Mouse (Mus musculus) hindbrain, embryonic 16.5 days (tissue): ENCODE measurements around the gene Sash1. TPM values are rescaled to one million over a fixed set of nuclear protein-coding genes. Genes with fewer than 3 reads are reported as not detected.

Source experiments
- ATAC-seq: fragments of 200-750 bp; cut with Nextera tagmentation; 2 replicates; pipeline ENCODE4 v1.8.0; 2017; ENCODE audit warnings: moderate TSS enrichment, moderate library complexity
- H3K27ac ChIP-seq: fragments of 300-500 bp; sonication (generic); 2 replicates; pipeline ENCODE4 v1.5.1; 2014; ENCODE audit warnings: low read depth, mild to moderate bottlenecking, control low read depth, low read length, moderate library complexity
- H3K27me3 ChIP-seq: fragments of 300-500 bp; sonication (generic); replicated peaks from 2 replicates; pipeline ENCODE4 v1.6.1; 2014; ENCODE audit warnings: low read length; ENCODE audit not compliant: control insufficient read depth, insufficient read depth
- H3K36me3 ChIP-seq: fragments of 300-500 bp; sonication (generic); 2 replicates; pipeline ENCODE4 v1.6.1; 2014; ENCODE audit warnings: mild to moderate bottlenecking, low read length, moderate library complexity, mixed read lengths; ENCODE audit not compliant: control insufficient read depth, insufficient read depth
- H3K4me1 ChIP-seq: fragments of 300-500 bp; sonication (generic); 2 replicates; pipeline ENCODE4 v1.6.1; 2014; ENCODE audit warnings: low read depth, low read length; ENCODE audit not compliant: control insufficient read depth, insufficient read depth
- H3K4me2 ChIP-seq: fragments of 300-500 bp; sonication (generic); 2 replicates; pipeline ENCODE4 v1.6.1; 2014; ENCODE audit warnings: mild to moderate bottlenecking, low read length, control low read depth, moderate library complexity
- H3K4me3 ChIP-seq: fragments of 300-500 bp; sonication (generic); 2 replicates; pipeline ENCODE4 v1.5.1; 2014; ENCODE audit warnings: mild to moderate bottlenecking, low read length, control low read depth, moderate library complexity
- H3K9ac ChIP-seq: fragments of 300-500 bp; sonication (generic); 2 replicates; pipeline ENCODE4 v1.6.1; 2014; ENCODE audit warnings: low read depth, mild to moderate bottlenecking, control low read depth, low read length, moderate library complexity
- H3K9me3 ChIP-seq: fragments of 300-500 bp; sonication (generic); 2 replicates; pipeline ENCODE4 v1.6.1; 2014; ENCODE audit warnings: mild to moderate bottlenecking, low read length, moderate library complexity; ENCODE audit not compliant: control insufficient read depth
- WGBS: fragments of 180-500 bp; shearing (Covaris S2); extraction: QIAGEN DNeasy Blood & Tissue Kit; methylation state at CpG from one replicate; pipeline ENCODE4 v1.1.7; 2014; 5-methylcytosine and 5-hydroxymethylcytosine counted together
- polyA plus RNA-seq: library from polyadenylated mRNA; unstranded; fragments of >200 nt; fragmentation: Nextera tagmentation; extraction: Ambion mirVana; gene quantifications from 2 replicates; pipeline ENCODE4 v1.2.1, GENCODE M21; 2015

Gene Sash1
- polyA plus RNA-seq, 1 experiment from 2014 or later: 4.2 TPM

GRCm38 (mm10) chr10:8797826-8798225 is 88.0 kb downstream of the Sash1 start:
- Histone ChIP-seq H3K9ac (no peak overlapping the region), H3K4me3 (no peak overlapping the region), H3K9me3 (no peaks in the 10 kb centered on the region), H3K27me3 (no peaks in the 10 kb centered on the region), H3K27ac (no peak overlapping the region), H3K4me1 (peaks cover 8% of the 10 kb centered on the region), H3K36me3 (no peaks in the 10 kb centered on the region), H3K4me2 (no peak overlapping the region)
- no peak for ATAC-seq
- 59% methylated on average over 6 of the region's 6 CpGs for whole genome bisulfite sequencing

GRCm38 (mm10) chr10:8795336-8795735 is 90.5 kb downstream of the Sash1 start:
- no peaks in the 10 kb centered on the region for H3K4me1 ChIP-seq
- 37% methylated on average over 7 of the region's 7 CpGs for WGBS
- H3K36me3 ChIP-seq: no peaks in the 10 kb centered on the region
- peak; percentile 50; the same call in 1 of the 2 replicates for ATAC-seq
- H3K9me3 ChIP-seq: no peaks in the 10 kb centered on the region
- H3K9ac ChIP-seq: no peak overlapping the region
- no peaks in the 10 kb centered on the region for H3K27me3 ChIP-seq
- H3K4me3 ChIP-seq: no peak overlapping the region
- no peak overlapping the region for H3K27ac ChIP-seq
- no peak overlapping the region for H3K4me2 ChIP-seq

- Histone ChIP-seq H3K4me2 (no peak overlapping the region), H3K9me3 (no peaks in the 10 kb centered on the region), H3K4me3 (no peak overlapping the region), H3K9ac (no peak overlapping the region), H3K36me3 (no peaks in the 10 kb centered on the region), H3K4me1 (no peaks in the 10 kb centered on the region), H3K27ac (no peak overlapping the region), H3K27me3 (no peaks in the 10 kb centered on the region)
- ATAC-seq: peak; percentile 50; the same call in 1 of the 2 replicates
- WGBS: 63% methylated on average over 5 of the region's 5 CpGs
Measured at GRCm38 (mm10) chr10:8792412-8792811, 93.5 kb downstream of the Sash1 start.

- 94% methylated on average over 6 of the region's 6 CpGs for WGBS
- H3K27ac ChIP-seq: no peak overlapping the region
- H3K9ac ChIP-seq: no peak overlapping the region
- no peak overlapping the region for H3K4me3 ChIP-seq
- no peak for ATAC-seq
- no peaks in the 10 kb centered on the region for H3K36me3 ChIP-seq
- no peaks in the 10 kb centered on the region for H3K9me3 ChIP-seq
- no peaks in the 10 kb centered on the region for H3K4me1 ChIP-seq
- no peak overlapping the region for H3K4me2 ChIP-seq
- no peaks in the 10 kb centered on the region for H3K27me3 ChIP-seq
Measured at GRCm38 (mm10) chr10:8789096-8789495, 96.8 kb downstream of the Sash1 start.

DNA sequence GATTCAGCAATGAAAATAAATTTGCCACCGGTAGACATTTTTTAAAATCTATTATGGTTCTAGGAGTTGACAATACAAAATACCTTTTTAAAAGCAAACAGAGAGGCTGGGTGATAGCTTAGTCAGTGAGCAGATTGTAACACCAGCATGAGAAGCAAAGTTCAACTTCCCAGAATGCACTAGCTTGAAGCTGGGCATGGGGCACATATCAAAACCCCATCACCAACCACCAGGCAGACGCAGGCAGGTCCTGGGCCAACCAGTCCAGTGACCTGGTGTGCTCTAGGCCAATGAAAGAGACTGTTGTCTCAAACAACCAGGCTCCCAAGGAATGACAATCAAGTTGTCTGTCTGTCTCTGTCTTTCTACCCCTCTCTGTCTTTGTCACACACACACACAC is 98.6 kb downstream of the Sash1 start:
- Histone ChIP-seq H3K4me1 (no peaks in the 10 kb centered on the region), H3K9ac (no peak overlapping the region), H3K27ac (no peak overlapping the region), H3K4me2 (no peak overlapping the region), H3K9me3 (no peaks in the 10 kb centered on the region), H3K27me3 (no peaks in the 10 kb centered on the region), H3K36me3 (no peaks in the 10 kb centered on the region), H3K4me3 (no peak overlapping the region)
- WGBS: 82% methylated on average over 2 of the region's 2 CpGs
- no peak for ATAC-seq

- Histone ChIP-seq H3K27me3 (no peaks in the 10 kb centered on the region), H3K36me3 (no peaks in the 10 kb centered on the region), H3K27ac (no peak overlapping the region), H3K9me3 (no peaks in the 10 kb centered on the region), H3K4me1 (no peaks in the 10 kb centered on the region), H3K4me3 (no peak overlapping the region), H3K4me2 (no peak overlapping the region), H3K9ac (no peak overlapping the region)
- 25% methylated on average over 11 of the region's 11 CpGs for WGBS
- ATAC-seq: no peak
Measured at GRCm38 (mm10) chr10:8785451-8786145, 100.3 kb downstream of the Sash1 start.

DNA sequence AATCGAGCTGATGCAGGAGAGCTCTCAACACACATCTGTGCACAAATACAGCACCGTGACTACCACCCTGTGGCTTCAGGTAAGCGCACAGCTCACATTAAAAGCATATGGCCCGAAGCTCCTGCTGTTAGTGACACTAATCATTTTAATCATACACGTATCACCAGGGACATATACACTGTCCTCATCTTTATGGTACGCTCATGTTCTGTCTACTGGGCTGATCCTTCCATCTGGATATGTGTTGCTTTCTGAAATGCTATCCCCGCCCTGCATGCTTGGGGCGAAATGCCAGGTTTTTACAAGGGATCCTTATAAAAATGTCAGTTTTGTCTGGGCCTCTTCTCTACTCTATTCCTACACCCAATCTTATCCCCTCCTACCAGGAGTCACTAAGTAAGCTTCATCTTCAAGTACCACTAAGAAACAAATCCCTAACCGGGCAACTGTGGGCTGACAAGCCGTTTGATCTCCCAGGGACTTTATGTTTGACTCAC is 103.9 kb downstream of the Sash1 start:
- H3K27ac ChIP-seq: no peak overlapping the region; the same call in 1 of the 2 replicates
- ATAC-seq: 0 out of 2 replicates have a peak, but pooled peaks have one; percentile 20
- H3K9me3 ChIP-seq: no peaks in the 10 kb centered on the region
- H3K9ac ChIP-seq: no peak overlapping the region
- H3K27me3 ChIP-seq: no peaks in the 10 kb centered on the region
- no peak overlapping the region for H3K4me3 ChIP-seq
- no peaks in the 10 kb centered on the region for H3K36me3 ChIP-seq
- WGBS: 78% methylated on average over 10 of the region's 10 CpGs
- H3K4me2 ChIP-seq: no peak overlapping the region
- H3K4me1 ChIP-seq: no peaks in the 10 kb centered on the region

- no peaks in the 10 kb centered on the region for H3K4me1 ChIP-seq
- H3K4me2 ChIP-seq: no peak overlapping the region
- ATAC-seq: no peak
- no peaks in the 10 kb centered on the region for H3K27me3 ChIP-seq
- WGBS: 94% methylated on average over 4 of the region's 4 CpGs
- H3K9me3 ChIP-seq: no peaks in the 10 kb centered on the region
- H3K27ac ChIP-seq: no peak overlapping the region
- no peaks in the 10 kb centered on the region for H3K36me3 ChIP-seq
- no peak overlapping the region for H3K9ac ChIP-seq
- no peak overlapping the region for H3K4me3 ChIP-seq
Measured at GRCm38 (mm10) chr10:8779842-8780241, 106.0 kb downstream of the Sash1 start.

DNA sequence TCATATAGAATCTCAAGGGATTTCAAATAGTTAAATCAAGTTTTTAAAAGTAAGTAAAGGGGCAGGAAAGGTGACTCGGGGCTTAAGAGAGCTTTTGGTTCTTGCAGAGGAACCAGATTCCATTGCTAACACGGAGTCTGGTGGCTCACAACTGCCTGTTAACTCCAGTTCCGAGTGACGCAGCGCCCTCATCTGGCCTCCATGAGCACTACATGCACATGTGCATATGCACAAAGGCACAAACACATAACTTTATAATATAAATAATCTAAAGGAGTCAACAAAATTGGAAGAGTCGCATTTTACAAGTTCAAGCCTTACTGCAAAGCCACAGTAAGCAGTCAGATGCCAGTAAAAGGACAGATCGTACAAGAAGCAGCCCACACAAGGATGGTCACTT is 107.0 kb downstream of the Sash1 start:
- no peak overlapping the region for H3K4me2 ChIP-seq
- 93% methylated on average over 7 of the region's 7 CpGs for WGBS
- H3K9me3 ChIP-seq: no peaks in the 10 kb centered on the region
- ATAC-seq: no peak
- no peak overlapping the region for H3K4me3 ChIP-seq
- H3K27ac ChIP-seq: no peak overlapping the region
- no peaks in the 10 kb centered on the region for H3K27me3 ChIP-seq
- no peak overlapping the region for H3K9ac ChIP-seq
- no peaks in the 10 kb centered on the region for H3K4me1 ChIP-seq
- no peaks in the 10 kb centered on the region for H3K36me3 ChIP-seq
